Mouse (Mus musculus) MEL (cell line): ENCODE results near the gene Acin1. TPM values are rescaled to one million over a fixed set of nuclear protein-coding genes. Genes with fewer than 3 reads are reported as not detected.

Experiments used
- DNase-seq: peaks from one replicate; pipeline ENCODE4 v3.0.0; 2011; ENCODE audit warnings: low read depth, low spot score
- H3K27ac ChIP-seq: 2 replicates; pipeline ENCODE4 v1.5.1; 2012; ENCODE audit warnings: low read depth, mild to moderate bottlenecking, control low read depth, low read length, moderate library complexity; ENCODE audit not compliant: control insufficient read depth
- H3K27me3 ChIP-seq, 2 experiments: fragments of 150-350 bp in 1 of 2; sonication (generic) in 1 of 2; 2 replicates each; pipeline ENCODE4 v1.6.1; 2012; ENCODE audit warnings: low read length in 2 of 2, mild to moderate bottlenecking in 2 of 2, improper control_type of control experiment in 1 of 2, moderate library complexity in 1 of 2; ENCODE audit not compliant: insufficient read depth in 2 of 2, control insufficient read depth in 1 of 2
- H3K36me3 ChIP-seq, 2 experiments: 2 replicates each; pipeline ENCODE4 v1.6.1; 2012 to 2014; ENCODE audit warnings: low read length in 2 of 2, improper control_type of control experiment in 1 of 2, inconsistent platforms in 1 of 2, mild to moderate bottlenecking in 1 of 2; ENCODE audit not compliant: insufficient read depth in 2 of 2, control insufficient read depth in 1 of 2
- H3K4me1 ChIP-seq, 2 experiments: fragments of 150-350 bp in 1 of 2; sonication (generic) in 1 of 2; 2 replicates each; pipeline ENCODE4 v1.6.1; 2012; ENCODE audit warnings: low read length in 2 of 2, improper control_type of control experiment in 1 of 2, mild to moderate bottlenecking in 1 of 2; ENCODE audit not compliant: insufficient read depth in 2 of 2, control insufficient read depth in 1 of 2
- H3K4me3 ChIP-seq, 2 experiments: fragments of 150-350 bp in 1 of 2; sonication (generic) in 1 of 2; 2 replicates each; pipeline ENCODE4 v1.5.1; 2012; ENCODE audit warnings: low read depth in 2 of 2, low read length in 2 of 2, mild to moderate bottlenecking in 2 of 2, moderate library complexity in 2 of 2, control low read depth in 1 of 2, improper control_type of control experiment in 1 of 2; ENCODE audit not compliant: control insufficient read depth in 1 of 2, insufficient read depth in 1 of 2
- H3K79me2 ChIP-seq: 2 replicates; pipeline ENCODE4 v1.6.1; 2012; ENCODE audit warnings: mild to moderate bottlenecking, low read length, moderate library complexity; ENCODE audit not compliant: control insufficient read depth, poor library complexity, insufficient read depth
- H3K9ac ChIP-seq: 2 replicates; pipeline ENCODE4 v1.6.1; 2012; ENCODE audit warnings: low read depth, mild to moderate bottlenecking, control low read depth, low read length, moderate library complexity; ENCODE audit not compliant: control insufficient read depth, poor library complexity, severe bottlenecking
- H3K9me3 ChIP-seq: fragments of 150-350 bp; sonication (generic); replicated peaks from 2 replicates; pipeline ENCODE4 v1.6.1; 2012; ENCODE audit warnings: mild to moderate bottlenecking, low read length, improper control_type of control experiment, moderate library complexity; ENCODE audit not compliant: insufficient read depth
- CHD1 ChIP-seq: IDR thresholded peaks from 2 replicates; pipeline ENCODE4 v1.6.1; 2012; ENCODE audit warnings: low read depth, mild to moderate bottlenecking, inconsistent platforms, low read length, improper control_type of control experiment
- CHD2 ChIP-seq: IDR thresholded peaks from 2 replicates; pipeline ENCODE4 v1.6.1; 2011; ENCODE audit warnings: low read length, improper control_type of control experiment
- ELF1 ChIP-seq: IDR thresholded peaks from 2 replicates; pipeline ENCODE4 v1.6.1; 2014; ENCODE audit warnings: low read depth, mild to moderate bottlenecking, inconsistent platforms, low read length, improper control_type of control experiment, moderate library complexity
- EP300 ChIP-seq, 2 experiments: IDR thresholded peaks; 2 replicates each; pipeline ENCODE4 v1.6.1; 2011; ENCODE audit warnings: improper control_type of control experiment in 2 of 2, low read length in 2 of 2, low read depth in 1 of 2, mild to moderate bottlenecking in 1 of 2
- ETS1 ChIP-seq: IDR thresholded peaks from 2 replicates; pipeline ENCODE4 v1.6.1; 2012; ENCODE audit warnings: low read depth, mild to moderate bottlenecking, inconsistent platforms, low read length, improper control_type of control experiment, moderate library complexity
- GABPA ChIP-seq: IDR thresholded peaks from 2 replicates; pipeline ENCODE4 v1.6.1; 2012; ENCODE audit warnings: low read depth, mild to moderate bottlenecking, inconsistent platforms, low read length, improper control_type of control experiment, moderate library complexity
- KAT2A ChIP-seq: conservative IDR thresholded peaks from 2 replicates; pipeline ENCODE4 v1.6.1; 2012; ENCODE audit warnings: low read depth, low read length, improper control_type of control experiment, inconsistent platforms
- MXI1 ChIP-seq: IDR thresholded peaks from 2 replicates; pipeline ENCODE4 v1.6.1; 2011; ENCODE audit warnings: mild to moderate bottlenecking, low read depth, low read length, improper control_type of control experiment
- NRF1 ChIP-seq: IDR thresholded peaks from 2 replicates; pipeline ENCODE4 v1.6.1; 2014; ENCODE audit warnings: low read depth, mild to moderate bottlenecking, inconsistent platforms, low read length, improper control_type of control experiment, moderate library complexity; ENCODE audit not compliant: poor library complexity, insufficient read depth, severe bottlenecking
- RCOR1 ChIP-seq: IDR thresholded peaks from 2 replicates; pipeline ENCODE4 v1.6.1; 2012; ENCODE audit warnings: low read depth, mild to moderate bottlenecking, inconsistent platforms, low read length, improper control_type of control experiment
- SMC3 ChIP-seq: IDR thresholded peaks from 2 replicates; pipeline ENCODE4 v1.6.1; 2011; ENCODE audit warnings: low read depth, low read length, improper control_type of control experiment
- TCF12 ChIP-seq: IDR thresholded peaks from 2 replicates; pipeline ENCODE4 v1.6.1; 2014; ENCODE audit warnings: low read depth, mild to moderate bottlenecking, inconsistent platforms, low read length, improper control_type of control experiment, moderate library complexity
- USF1 ChIP-seq: IDR thresholded peaks from 2 replicates; pipeline ENCODE4 v1.6.1; 2014; ENCODE audit warnings: low read depth, mild to moderate bottlenecking, inconsistent platforms, low read length, improper control_type of control experiment, moderate library complexity
- ZMIZ1 ChIP-seq: IDR thresholded peaks from 2 replicates; pipeline ENCODE4 v1.6.1; 2012; ENCODE audit warnings: low read depth, mild to moderate bottlenecking, inconsistent platforms, low read length, improper control_type of control experiment, moderate library complexity
- polyA plus RNA-seq, 2 experiments: library from polyadenylated mRNA; stranded (reverse) in 1 of 2; unstranded in 1 of 2; fragments of >175 nt in 1 of 2; fragments of >200 nt in 1 of 2; gene quantifications; 2 replicates each; pipeline versions ENCODE4 v1.2.1 to v1.2.4; 2012; ENCODE audit warnings: low replicate concordance in 2 of 2, low read depth in 1 of 2; ENCODE audit not compliant: insufficient read length in 2 of 2, insufficient read depth in 1 of 2, missing spikeins in 1 of 2
- total RNA-seq: library from RNA; depleted of rRNA; stranded (reverse); fragments of 300-350 nt; gene quantifications from 2 replicates; pipeline ENCODE4 v1.2.3, GENCODE M21; 2012

Acin1 gene
- total and polyA plus RNA-seq, 3 experiments = 103 to 248 (median 115) TPM

DNA sequence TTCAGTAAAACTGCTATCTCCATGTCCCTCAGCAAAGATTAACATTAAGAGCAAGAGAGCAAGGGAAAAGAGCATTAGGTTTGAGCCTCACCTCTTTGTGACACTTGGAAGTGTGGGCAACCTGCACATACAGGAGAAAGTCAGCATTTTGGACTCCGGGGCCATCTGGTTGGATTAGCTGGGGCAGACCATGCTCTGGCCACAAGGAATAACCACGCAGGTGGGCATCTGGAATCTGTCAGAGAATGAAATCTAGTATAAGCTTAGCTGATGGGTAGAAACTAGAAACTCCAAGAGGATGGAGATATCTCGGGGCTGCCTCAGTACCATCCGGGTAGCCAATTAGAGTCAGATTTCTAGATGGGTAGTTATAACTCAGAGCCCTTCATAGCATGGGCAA lies 10.0 kb upstream of the Acin1 start:
- DNase-seq = no peak
- Histone ChIP-seq H3K9me3 (no peaks in the 10 kb centered on the region), H3K4me1 (no peaks in the 10 kb centered on the region), H3K27me3 (no peaks in the 10 kb centered on the region), H3K79me2 (no peaks in the 10 kb centered on the region)
- TF ChIP-seq EP300 (IDR thresholded peaks at IDR 0.05; ENCODE audit: low read depth in 1 of 2, low read length in 2 of 2) = no peak
- TF ChIP-seq NRF1 = no peak
- TF ChIP-seq CHD2 = no peak
- TF ChIP-seq GABPA = no peak
- TF ChIP-seq, all 39 proteins: peak for 0
- Histone ChIP-seq H3K36me3 (peaks cover 0 to 2% of the 10 kb centered on the region in 2 experiments; a peak in 1 of 4 replicates), H3K27ac (no peak overlapping the region), H3K4me3 (no peak overlapping the region), H3K9ac (no peak overlapping the region)

- Histone ChIP-seq H3K9ac (no peak overlapping the region), H3K36me3 (peaks cover 0 to 2% of the 10 kb centered on the region in 2 experiments; a peak in 1 of 4 replicates), H3K79me2 (no peaks in the 10 kb centered on the region), H3K27ac (no peak overlapping the region), H3K9me3 (no peaks in the 10 kb centered on the region), H3K27me3 (no peaks in the 10 kb centered on the region), H3K4me3 (no peak overlapping the region), H3K4me1 (no peaks in the 10 kb centered on the region)
- DNase-seq = no peak
- no peak for TF ChIP-seq KAT2A
- no peak for TF ChIP-seq SMC3
- TF ChIP-seq TCF12 = no peak
- no peak for TF ChIP-seq RCOR1
- TF ChIP-seq CHD2 = no peak
- no peak for TF ChIP-seq ETS1
- no peak for TF ChIP-seq CHD1
- TF ChIP-seq MXI1 = no peak
Measured at GRCm38 (mm10) chr14:54695042-54695441, 8.3 kb upstream of the Acin1 start.

- Histone ChIP-seq H3K27me3 (no peaks in the 10 kb centered on the region), H3K27ac (peak overlapping the region; percentile 78), H3K4me1 (peaks cover 2 to 8% of the 10 kb centered on the region in 2 experiments; a peak in 3 of 4 replicates), H3K9ac (peak overlapping the region; percentile 90), H3K36me3 (peaks cover 1 to 22% of the 10 kb centered on the region in 2 experiments), H3K9me3 (no peaks in the 10 kb centered on the region), H3K4me3 (peak overlapping the region; percentile 79 to 98), H3K79me2 (peaks cover 47% of the 10 kb centered on the region)
- TF ChIP-seq ZMIZ1 (0 out of 2 replicates have a peak, but pooled peaks have one; percentile 3), ELF1 (no peak), USF1 (0 out of 2 replicates have a peak, but pooled peaks have one; percentile 2)
- DNase-seq = peak; percentile 58
Measured at GRCm38 (mm10) chr14:54687251-54687650, 520 bp upstream of the Acin1 start.
